Mouse (Mus musculus) limb, embryonic 10.5 days (tissue): Measurements from ENCODE around the gene Mindy4b-ps. TPM values are rescaled to one million over a fixed set of nuclear protein-coding genes. Genes with fewer than 3 reads are reported as not detected.

Experiments
- DNase-seq: peaks from one replicate; pipeline ENCODE4 v3.0.0-alpha.2; 2017; ENCODE audit warnings: low spot score
- H3K27ac ChIP-seq: fragments of 300-500 bp; sonication (generic); 2 replicates; pipeline ENCODE4 v1.5.1; 2016; ENCODE audit warnings: mild to moderate bottlenecking
- H3K27me3 ChIP-seq: fragments of 300-500 bp; sonication (generic); 2 replicates; pipeline ENCODE4 v1.6.1; 2016; ENCODE audit warnings: low read depth, mild to moderate bottlenecking; ENCODE audit not compliant: poor library complexity, severe bottlenecking
- H3K36me3 ChIP-seq: fragments of 300-500 bp; sonication (generic); 2 replicates; pipeline ENCODE4 v1.6.1; 2016; ENCODE audit warnings: mild to moderate bottlenecking, moderate library complexity
- H3K4me1 ChIP-seq: fragments of 300-500 bp; sonication (generic); 2 replicates; pipeline ENCODE4 v1.6.1; 2016
- H3K4me3 ChIP-seq: fragments of 300-500 bp; sonication (generic); 2 replicates; pipeline ENCODE4 v1.5.1; 2016; ENCODE audit warnings: mild to moderate bottlenecking, moderate library complexity
- H3K9me3 ChIP-seq: fragments of 300-500 bp; sonication (generic); replicated peaks from 2 replicates; pipeline ENCODE4 v1.6.1; 2016; ENCODE audit warnings: mild to moderate bottlenecking
- WGBS: fragments of 180-500 bp; shearing (Covaris S2); methylation state at CpG from one replicate; pipeline ENCODE4 v1.1.7; 2016; 5-methylcytosine and 5-hydroxymethylcytosine counted together
- polyA plus RNA-seq: library from polyadenylated mRNA; unstranded; fragments of >200 nt; fragmentation: Nextera tagmentation; extraction: Ambion mirVana; gene quantifications from 2 replicates; pipeline ENCODE4 v1.2.1, GENCODE M21; 2016

Gene Mindy4b-ps
- polyA plus RNA-seq, 1 experiment from 2014 or later, result not detected

DNA sequence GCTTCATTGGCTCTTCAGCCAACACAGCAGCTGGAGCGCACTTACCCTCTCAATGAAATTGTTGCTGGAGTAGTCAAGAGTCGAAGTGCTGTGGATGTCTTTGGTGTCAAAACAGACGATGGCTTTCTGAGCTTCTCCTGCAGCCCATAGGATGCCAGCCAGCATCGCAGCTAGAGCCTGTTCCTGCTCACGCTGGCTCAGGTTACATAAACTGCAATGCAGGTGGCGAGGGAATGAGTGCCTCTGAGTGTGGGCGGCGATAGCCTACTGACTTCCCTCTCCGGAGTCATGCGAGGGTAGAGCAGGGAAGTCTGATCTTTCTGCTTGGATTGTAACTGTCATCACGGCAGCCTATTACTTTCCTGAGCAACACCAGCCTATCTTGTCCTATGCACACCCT lies 11.8 kb downstream of the Mindy4b-ps start:
- WGBS, result 44% methylated on average over 11 of the region's 11 CpGs
- DNase-seq, result peak; percentile 40
- H3K36me3 ChIP-seq, result no peaks in the 10 kb centered on the region
- H3K9me3 ChIP-seq, result no peaks in the 10 kb centered on the region
- no peak overlapping the region for H3K4me3 ChIP-seq
- peaks cover 19% of the 10 kb centered on the region for H3K4me1 ChIP-seq
- H3K27ac ChIP-seq, result no peak overlapping the region
- no peaks in the 10 kb centered on the region for H3K27me3 ChIP-seq

DNA sequence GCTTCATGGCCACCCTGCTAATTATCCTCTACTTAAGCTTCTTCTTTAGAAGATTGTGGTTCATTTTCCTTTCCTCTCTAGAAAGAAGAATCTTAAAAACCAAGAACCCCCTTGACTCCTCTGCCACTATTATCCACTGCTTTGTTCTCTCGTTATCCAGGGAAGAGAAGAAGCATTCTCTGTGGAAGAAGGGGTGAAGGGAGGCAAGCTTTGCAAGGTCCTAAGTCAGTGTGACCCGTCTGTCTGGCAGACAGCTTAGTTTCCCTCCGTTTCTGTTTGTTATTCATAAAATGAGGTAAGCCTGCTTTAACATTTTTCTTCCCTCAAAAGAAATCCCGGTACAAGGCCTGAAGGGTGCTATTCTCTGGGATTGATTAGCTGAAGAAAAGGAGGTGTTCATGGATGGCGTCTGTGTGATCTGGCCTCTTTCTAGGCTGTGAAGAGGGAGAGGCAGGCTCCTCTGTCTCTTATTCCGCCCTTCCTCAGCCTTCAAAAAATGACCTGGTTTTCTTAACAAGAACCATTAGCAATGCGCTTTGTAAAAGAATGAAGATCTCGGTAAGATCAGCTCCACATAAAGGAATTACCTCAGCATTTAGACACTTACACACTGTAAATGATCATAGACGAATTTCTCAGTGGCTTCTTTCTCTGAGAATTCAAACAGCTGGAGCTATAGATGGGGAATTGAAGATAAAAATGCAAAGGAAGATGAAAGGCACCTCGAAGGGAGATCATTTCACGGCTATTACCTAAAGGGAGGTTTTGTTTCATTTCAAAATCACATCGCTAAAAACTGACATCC lies 12.8 kb downstream of the Mindy4b-ps start:
- Histone ChIP-seq H3K4me3 (no peak overlapping the region), H3K36me3 (no peaks in the 10 kb centered on the region), H3K4me1 (peaks cover 19% of the 10 kb centered on the region), H3K9me3 (no peaks in the 10 kb centered on the region), H3K27me3 (no peaks in the 10 kb centered on the region), H3K27ac (no peak overlapping the region)
- 51% methylated on average over 12 of the region's 12 CpGs for WGBS
- DNase-seq, result no peak

DNA sequence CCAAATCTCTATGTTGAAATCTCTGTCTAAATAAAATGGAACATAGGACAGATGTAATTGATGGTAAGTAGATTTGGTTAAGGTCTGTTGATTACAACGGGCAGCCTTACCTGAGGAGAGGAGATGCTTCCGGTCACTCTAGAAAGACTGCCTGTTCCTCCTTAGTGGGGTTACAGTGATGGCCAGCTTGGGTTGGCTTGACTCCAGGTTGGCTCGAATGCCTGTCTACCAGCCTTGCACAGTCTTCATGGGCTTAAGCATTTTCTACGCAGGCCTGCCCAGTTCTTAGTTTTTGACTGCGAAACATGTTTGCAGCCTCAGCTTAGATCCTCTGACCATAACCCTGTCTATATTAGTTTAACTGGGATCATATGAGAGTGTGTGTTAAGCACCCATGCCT lies 13.5 kb downstream of the Mindy4b-ps start:
- Histone ChIP-seq H3K27me3 (no peaks in the 10 kb centered on the region), H3K36me3 (no peaks in the 10 kb centered on the region), H3K27ac (no peak overlapping the region), H3K9me3 (no peaks in the 10 kb centered on the region), H3K4me1 (peaks cover 19% of the 10 kb centered on the region), H3K4me3 (no peak overlapping the region)
- 95% methylated on average over 5 of the region's 5 CpGs for WGBS
- DNase-seq, result no peak

- whole genome bisulfite sequencing, result 90% methylated on average over 6 of the region's 6 CpGs
- no peaks in the 10 kb centered on the region for H3K27me3 ChIP-seq
- no peaks in the 10 kb centered on the region for H3K9me3 ChIP-seq
- H3K36me3 ChIP-seq, result no peaks in the 10 kb centered on the region
- H3K4me1 ChIP-seq, result peaks cover 9% of the 10 kb centered on the region
- no peak for DNase-seq
- no peak overlapping the region for H3K4me3 ChIP-seq
- H3K27ac ChIP-seq, result no peak overlapping the region
Measured at GRCm38 (mm10) chr3:58804745-58805144, 17.4 kb downstream of the Mindy4b-ps start.

DNA sequence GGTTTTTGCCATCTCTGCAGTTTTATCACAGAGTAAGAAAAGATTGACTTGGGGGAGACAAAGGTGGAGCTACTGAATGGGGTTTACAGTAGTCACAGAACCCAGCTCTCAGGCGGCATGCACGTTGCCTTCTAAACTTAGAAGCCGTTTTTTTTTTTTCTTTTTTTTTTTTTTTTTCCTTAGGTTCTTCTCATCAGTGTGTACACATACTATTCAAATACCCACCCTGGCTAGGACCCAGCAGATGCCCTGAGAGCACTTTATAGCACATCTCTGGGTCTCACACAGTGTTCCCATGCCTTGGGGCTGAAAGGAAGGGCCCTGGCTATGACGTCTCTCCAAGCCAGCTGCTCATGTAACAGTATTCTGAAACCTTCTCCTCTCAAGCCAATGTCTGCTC lies 23.4 kb downstream of the Mindy4b-ps start:
- Histone ChIP-seq H3K27ac (no peak overlapping the region), H3K36me3 (no peaks in the 10 kb centered on the region), H3K4me3 (no peak overlapping the region), H3K4me1 (peaks cover 8% of the 10 kb centered on the region), H3K9me3 (no peaks in the 10 kb centered on the region), H3K27me3 (no peaks in the 10 kb centered on the region)
- 81% methylated on average over 4 of the region's 4 CpGs for WGBS
- no peak for DNase-seq

DNA sequence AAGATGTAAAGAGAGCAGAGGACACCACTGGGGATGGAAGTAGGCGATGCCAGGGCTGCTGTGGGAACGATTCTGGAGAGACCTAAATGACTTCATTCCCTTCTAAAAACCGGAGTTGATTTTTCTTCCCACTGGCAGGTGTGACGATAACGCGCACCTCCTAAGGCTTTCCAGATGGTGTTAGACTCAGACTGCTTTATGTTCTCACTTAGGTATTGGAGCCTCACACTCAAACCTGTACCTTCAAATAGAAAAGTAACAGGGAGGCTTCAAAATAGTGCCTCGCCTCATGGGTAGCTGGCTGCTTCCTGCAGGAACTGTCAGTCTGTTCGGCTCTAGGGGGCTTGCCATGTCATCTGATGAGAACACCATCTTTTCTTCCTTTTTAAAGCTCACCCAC lies 23.9 kb downstream of the Mindy4b-ps start:
- 82% methylated on average over 8 of the region's 8 CpGs for WGBS
- H3K27ac ChIP-seq, result no peak overlapping the region
- H3K27me3 ChIP-seq, result no peaks in the 10 kb centered on the region
- peaks cover 8% of the 10 kb centered on the region for H3K4me1 ChIP-seq
- no peak overlapping the region for H3K4me3 ChIP-seq
- DNase-seq, result no peak
- no peaks in the 10 kb centered on the region for H3K36me3 ChIP-seq
- H3K9me3 ChIP-seq, result no peaks in the 10 kb centered on the region

DNA sequence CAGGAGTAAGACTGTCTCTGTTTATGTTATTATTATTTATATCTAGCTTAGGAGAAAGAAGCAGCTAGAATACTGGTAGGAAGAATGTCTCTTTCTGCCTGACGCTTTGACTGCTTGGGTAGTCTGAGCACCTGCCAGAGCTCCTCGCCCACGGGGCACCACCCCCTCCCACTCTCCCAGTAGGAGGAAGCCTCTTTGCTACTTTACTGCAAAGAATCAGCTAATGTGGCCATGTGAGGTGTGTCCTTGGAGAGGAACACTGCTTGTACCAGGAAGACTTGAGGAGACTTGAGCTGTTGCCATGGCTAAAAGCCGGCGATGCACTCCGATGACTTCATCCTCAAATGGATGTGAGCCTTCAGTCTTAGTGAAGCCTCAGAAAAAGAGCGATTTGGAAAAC lies 32.6 kb downstream of the Mindy4b-ps start:
- H3K27me3 ChIP-seq, result no peaks in the 10 kb centered on the region
- no peaks in the 10 kb centered on the region for H3K9me3 ChIP-seq
- H3K27ac ChIP-seq, result no peak overlapping the region
- no peaks in the 10 kb centered on the region for H3K36me3 ChIP-seq
- no peaks in the 10 kb centered on the region for H3K4me1 ChIP-seq
- WGBS, result 87% methylated on average over 7 of the region's 7 CpGs
- no peak for DNase-seq
- H3K4me3 ChIP-seq, result no peak overlapping the region

GRCm38 (mm10) chr3:58789033-58789432 lies 33.1 kb downstream of the Mindy4b-ps start:
- H3K4me1 ChIP-seq, result no peaks in the 10 kb centered on the region
- H3K4me3 ChIP-seq, result no peak overlapping the region
- WGBS, result 86% methylated on average over 5 of the region's 5 CpGs
- H3K27me3 ChIP-seq, result no peaks in the 10 kb centered on the region
- H3K36me3 ChIP-seq, result no peaks in the 10 kb centered on the region
- H3K9me3 ChIP-seq, result no peaks in the 10 kb centered on the region
- no peak overlapping the region for H3K27ac ChIP-seq
- DNase-seq, result no peak

DNA sequence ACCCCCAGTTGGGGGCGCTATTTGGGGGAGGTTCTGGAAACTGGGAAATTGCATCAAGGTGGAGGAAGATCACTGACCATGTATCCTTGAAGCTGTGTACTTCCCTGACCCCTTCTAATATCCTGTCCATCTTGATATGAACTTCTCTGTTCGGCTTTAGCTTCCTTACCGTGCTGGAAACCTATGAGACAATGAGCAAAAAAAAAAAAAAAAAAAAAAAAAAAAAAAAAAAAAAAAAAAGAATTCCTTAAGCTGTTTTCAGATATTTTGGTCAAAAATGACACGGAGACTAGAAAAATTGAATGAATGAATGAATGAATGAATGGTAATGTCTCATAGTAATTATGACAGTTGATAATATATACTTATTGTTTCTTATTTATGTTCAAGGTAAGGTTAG lies 35.6 kb downstream of the Mindy4b-ps start:
- H3K27me3 ChIP-seq, result no peaks in the 10 kb centered on the region

GRCm38 (mm10) chr3:58785863-58786262 lies 36.2 kb downstream of the Mindy4b-ps start:
- DNase-seq, result peak; percentile 60
- Histone ChIP-seq H3K4me1 (peaks cover 4% of the 10 kb centered on the region; the same call in 1 of the 2 replicates), H3K27ac (no peak overlapping the region), H3K27me3 (no peaks in the 10 kb centered on the region), H3K9me3 (no peaks in the 10 kb centered on the region), H3K4me3 (no peak overlapping the region), H3K36me3 (no peaks in the 10 kb centered on the region)
- WGBS, result 26% methylated on average over 10 of the region's 10 CpGs

More for the DNA sequence above, 35.6 kb downstream of the Mindy4b-ps start:
- no peak for DNase-seq
- no peak overlapping the region for H3K27ac ChIP-seq
- H3K36me3 ChIP-seq, result no peaks in the 10 kb centered on the region
- H3K4me1 ChIP-seq, result peaks cover 4% of the 10 kb centered on the region; the same call in 1 of the 2 replicates
- no peaks in the 10 kb centered on the region for H3K9me3 ChIP-seq
- WGBS, result 74% methylated on average over 4 of the region's 4 CpGs
- no peak overlapping the region for H3K4me3 ChIP-seq

DNA sequence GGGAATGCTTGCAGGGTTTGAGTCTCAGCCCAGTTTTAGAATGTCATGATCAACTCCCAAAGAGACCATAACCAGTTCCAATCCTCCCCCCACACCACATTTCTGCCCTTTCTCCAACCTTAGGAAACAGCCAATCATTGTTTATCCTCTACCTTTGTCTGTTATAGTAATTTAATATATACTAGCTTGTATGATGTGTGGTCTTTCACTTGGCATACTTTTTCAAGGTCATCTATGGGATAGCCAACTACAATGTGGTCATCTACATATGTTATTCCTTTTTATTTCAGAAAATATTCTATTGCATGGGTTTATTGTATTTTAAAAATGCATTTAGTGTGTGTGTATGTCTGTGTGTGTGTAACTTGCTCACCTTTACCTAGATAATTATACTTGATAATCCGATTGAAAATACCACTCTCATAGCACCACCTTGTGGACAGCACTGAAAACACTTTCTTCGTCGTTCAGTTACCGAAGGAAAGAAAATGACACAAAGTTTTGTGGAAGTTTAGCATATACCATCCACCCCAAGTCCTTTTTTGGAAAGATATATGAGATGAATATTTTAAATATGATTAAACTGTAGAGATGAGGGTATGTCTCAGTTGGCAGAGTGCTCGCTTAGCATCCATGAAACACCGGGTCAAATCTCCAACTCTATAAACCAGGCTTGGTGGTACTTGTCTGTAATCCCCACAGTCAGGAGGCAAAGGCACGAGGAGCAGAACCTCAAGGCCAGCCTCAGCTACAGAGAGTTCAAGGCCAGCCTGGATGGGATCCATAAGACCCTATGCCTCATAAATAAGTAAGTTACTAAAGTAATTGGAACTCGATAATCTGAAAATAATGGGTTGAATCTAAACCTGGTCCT lies 37.7 kb downstream of the Mindy4b-ps start:
- WGBS, result 42% methylated on average over 8 of the region's 8 CpGs
- no peaks in the 10 kb centered on the region for H3K9me3 ChIP-seq
- no peak overlapping the region for H3K27ac ChIP-seq
- peaks cover 4% of the 10 kb centered on the region; the same call in 1 of the 2 replicates for H3K4me1 ChIP-seq
- no peak for DNase-seq
- H3K4me3 ChIP-seq, result no peak overlapping the region
- no peaks in the 10 kb centered on the region for H3K36me3 ChIP-seq
- no peaks in the 10 kb centered on the region for H3K27me3 ChIP-seq

DNA sequence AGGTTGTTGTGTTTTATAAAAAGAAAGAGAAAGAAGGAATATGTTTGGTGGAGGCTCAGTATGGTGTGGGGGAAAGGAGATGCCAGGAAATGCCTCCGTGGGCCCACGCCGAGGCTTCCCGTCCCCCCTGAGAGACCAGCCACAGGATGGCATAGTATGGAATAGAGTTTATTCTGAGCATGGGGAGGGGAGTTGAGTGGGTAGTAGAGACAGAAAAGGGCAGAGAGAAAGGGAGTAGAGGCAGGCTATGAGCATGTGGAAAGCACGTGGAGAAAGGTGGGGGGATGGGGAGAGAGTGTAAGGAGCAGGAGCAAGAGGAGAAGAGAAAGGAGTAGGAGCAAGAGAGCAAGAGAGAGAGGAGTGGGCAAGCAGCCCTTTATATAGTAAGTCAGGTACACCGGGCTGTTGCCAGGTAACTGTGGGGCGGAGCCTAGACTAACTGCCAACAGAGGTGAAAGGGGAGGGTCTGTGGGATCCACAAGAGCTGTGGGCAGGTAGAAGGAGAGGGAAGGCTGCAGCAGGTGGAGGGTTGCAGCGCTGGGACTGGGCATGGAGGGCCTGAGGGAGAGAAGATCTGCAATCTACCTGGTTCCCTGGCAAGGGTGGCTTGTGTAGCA lies 38.4 kb downstream of the Mindy4b-ps start:
- no peak overlapping the region for H3K4me3 ChIP-seq
- no peaks in the 10 kb centered on the region for H3K27me3 ChIP-seq
- no peak for DNase-seq
- WGBS, result 57% methylated on average over 8 of the region's 8 CpGs
- no peak overlapping the region for H3K27ac ChIP-seq
- H3K36me3 ChIP-seq, result no peaks in the 10 kb centered on the region
- H3K9me3 ChIP-seq, result no peaks in the 10 kb centered on the region
- H3K4me1 ChIP-seq, result peaks cover 4% of the 10 kb centered on the region; the same call in 1 of the 2 replicates

- H3K4me3 ChIP-seq, result no peak overlapping the region
- WGBS, result 76% methylated on average over 1 of the region's 1 CpGs
- H3K9me3 ChIP-seq, result no peaks in the 10 kb centered on the region
- no peaks in the 10 kb centered on the region for H3K27me3 ChIP-seq
- no peaks in the 10 kb centered on the region for H3K36me3 ChIP-seq
- DNase-seq, result no peak
- no peak overlapping the region for H3K27ac ChIP-seq
- H3K4me1 ChIP-seq, result no peaks in the 10 kb centered on the region
Measured at GRCm38 (mm10) chr3:58756429-58756828, 65.7 kb downstream of the Mindy4b-ps start.
